Mouse (Mus musculus) left cerebral cortex, postnatal 4 days (tissue): ENCODE measurements at regions not wholly inside any gene's neighbourhood (a gene's known extent, or its start where the extent isn't known, plus 50 kb on each side); places are given as distances from the start of the nearest gene placed in this dataset.
"Not testable (repeated sequence)": the region's sequence is repeated elsewhere in the genome, so short reads cannot be mapped to it uniquely, and the experiment has no call there.

Experiments
- DNase-seq: peaks from one replicate; pipeline ENCODE4 v3.0.0-alpha.2; 2022
- intact Hi-C: fragments of 180-260 bp; cut with DNase I; formaldehyde crosslinking; loops from one replicate; pipeline ENCODE4 v1.15.1; 2025

- DNase-seq = no peak
- intact Hi-C loops = no loop called here
Measured at GRCm38 (mm10) chr12:119527760-119528159, 213.7 kb downstream of the Macc1 start.

- intact Hi-C loops, DNase-seq: not testable (repeated sequence)
Measured at GRCm38 (mm10) chr12:119548376-119548775, 234.3 kb downstream of the Macc1 start.

GRCm38 (mm10) chr12:119576690-119577089 is 262.6 kb downstream of the Macc1 start:
- intact Hi-C loops = no loop called here
- DNase-seq = no peak

GRCm38 (mm10) chr12:119577280-119577679 is 263.2 kb downstream of the Macc1 start:
- intact Hi-C loops = no loop called here

GRCm38 (mm10) chr12:119601361-119601760 is 287.3 kb downstream of the Macc1 start:
- no peak for DNase-seq
- intact Hi-C loops = no loop called here

More at GRCm38 (mm10) chr12:119577280-119577679, 263.2 kb downstream of the Macc1 start:
- DNase-seq = no peak

- intact Hi-C loops = no loop called here
- no peak for DNase-seq
Measured at GRCm38 (mm10) chr12:119624238-119624637, 310.2 kb downstream of the Macc1 start.

- peak; percentile 5 for DNase-seq
- intact Hi-C loops = no loop called here
Measured at GRCm38 (mm10) chr12:119655366-119655765, 290.3 kb upstream of the Tmem196 start.
